Mouse (Mus musculus) ovary, postnatal 36 days (tissue): ENCODE measurements at regions not wholly inside any gene's neighbourhood (a gene's known extent, or its start where the extent isn't known, plus 50 kb on each side); places are given as distances from the start of the nearest gene placed in this dataset.

ENCODE experiments used
- DNase-seq: peaks from one replicate; pipeline ENCODE4 v3.0.0; 2022; ENCODE audit warnings: low spot score, mixed read lengths

DNA sequence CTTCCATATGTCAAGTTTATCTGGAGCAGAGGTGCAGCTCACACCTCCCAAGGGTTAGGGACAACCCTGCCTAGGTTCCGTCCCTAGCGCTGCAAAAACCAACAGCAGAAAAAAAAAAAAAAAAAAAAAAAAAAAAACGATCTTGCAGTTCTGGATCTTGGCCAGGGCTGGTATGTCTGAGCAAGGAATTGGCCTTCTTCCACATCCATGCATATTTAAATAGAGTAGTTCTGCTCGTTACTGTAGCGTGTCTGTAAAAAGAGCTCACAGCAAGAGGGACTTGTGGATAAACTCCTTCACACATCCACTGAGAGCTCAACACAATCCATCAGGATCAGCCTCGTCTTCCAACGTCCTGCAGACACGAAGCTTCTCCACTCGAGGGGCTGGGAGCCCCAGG lies 639.4 kb upstream of the Adam5 start:
- DNase-seq = no peak

DNA sequence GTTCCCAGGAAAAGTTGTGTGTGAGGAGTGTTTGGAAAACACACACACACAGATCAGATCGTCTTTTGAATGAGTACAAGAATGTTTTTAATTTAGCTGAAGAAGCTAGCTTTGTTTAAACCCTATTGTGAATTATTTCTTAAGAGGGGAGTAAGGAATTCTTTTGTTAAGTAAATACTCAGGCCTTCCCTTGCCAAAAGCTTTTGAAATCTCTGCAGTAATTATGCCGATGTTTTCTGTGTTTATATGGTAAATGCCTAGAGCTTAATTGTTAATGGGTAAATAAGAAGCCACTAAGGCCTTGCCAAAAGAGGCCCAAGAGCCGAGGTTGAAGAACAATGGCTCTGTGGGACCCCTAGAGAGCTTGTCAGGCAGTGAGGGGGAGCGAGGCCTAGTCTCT lies 638.3 kb upstream of the Adam5 start:
- no peak for DNase-seq

DNA sequence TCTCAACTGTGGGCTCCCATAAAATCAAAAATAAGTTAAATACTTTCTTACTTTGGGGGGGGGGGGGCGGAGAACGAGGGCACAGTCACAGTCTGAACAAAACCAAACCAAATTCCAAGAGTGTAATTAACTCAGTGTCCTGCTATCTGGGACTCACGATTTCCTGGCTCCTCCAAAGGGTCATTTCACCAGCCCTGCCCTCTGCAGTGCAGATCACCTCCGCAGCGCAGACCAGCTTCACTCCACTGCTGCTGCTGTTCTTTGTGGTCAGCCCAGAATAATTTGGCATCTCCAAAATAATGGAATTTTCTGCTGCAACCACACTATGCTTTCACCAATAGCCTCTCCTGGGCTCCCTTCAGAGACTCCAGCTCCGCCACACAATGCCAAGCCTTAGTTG lies 631.5 kb upstream of the Adam5 start:
- no peak for DNase-seq

DNA sequence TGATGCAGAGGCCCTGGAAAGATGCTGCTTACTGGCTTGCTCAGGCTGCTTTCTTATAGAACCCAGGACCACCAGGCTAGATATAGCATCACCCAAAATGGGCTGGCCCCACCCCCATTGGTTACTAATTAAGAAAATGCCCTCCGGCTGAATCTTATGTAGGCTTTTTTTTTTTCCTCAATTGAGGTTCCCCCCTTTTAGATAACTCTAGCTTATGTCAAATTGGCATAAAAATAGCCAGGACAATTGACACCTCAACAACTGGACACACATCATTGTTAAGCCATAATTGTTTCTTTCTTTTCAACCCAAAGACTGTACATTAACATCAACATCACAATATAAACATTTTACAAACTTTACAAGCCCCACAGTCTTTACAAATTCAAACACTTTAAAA lies 630.8 kb upstream of the Adam5 start:
- no peak for DNase-seq

DNA sequence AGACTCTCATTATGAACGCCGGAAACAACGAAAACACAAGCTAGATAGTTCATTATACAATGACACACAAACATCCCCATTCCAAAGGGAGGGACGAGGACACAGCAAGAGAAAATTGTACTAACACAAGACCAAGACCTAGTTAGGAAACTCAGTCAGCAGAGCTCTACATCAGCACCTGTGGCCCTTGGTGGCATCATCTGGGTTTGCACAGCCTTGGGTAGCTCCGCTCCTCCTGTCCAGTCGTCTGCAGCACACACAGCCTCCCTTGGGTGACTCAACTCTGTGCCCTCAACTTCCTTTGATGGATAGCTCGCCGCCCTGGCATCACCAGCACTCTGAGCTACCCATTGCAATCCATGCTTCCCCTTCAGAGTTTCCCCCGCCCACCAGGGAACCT lies 629.7 kb upstream of the Adam5 start:
- no peak for DNase-seq

DNA sequence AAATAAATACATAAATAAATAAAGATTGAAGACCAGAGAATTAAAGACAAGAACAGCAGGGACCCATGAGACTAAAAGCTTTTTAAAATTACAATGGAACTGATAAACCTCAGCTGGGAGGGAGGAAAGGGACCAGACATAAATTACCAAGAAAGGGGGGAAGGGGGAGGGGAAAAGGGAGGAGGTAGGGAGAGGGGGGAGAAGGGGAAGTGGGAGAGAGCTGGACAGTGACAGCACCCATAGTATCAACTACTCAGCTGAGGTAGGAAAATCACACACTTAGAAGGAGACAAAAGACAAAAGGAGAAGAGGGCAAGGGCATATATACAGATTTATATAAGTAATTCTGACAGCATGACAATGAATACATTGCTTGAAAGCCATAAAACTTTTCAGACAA lies 626.4 kb upstream of the Adam5 start:
- no peak for DNase-seq

DNA sequence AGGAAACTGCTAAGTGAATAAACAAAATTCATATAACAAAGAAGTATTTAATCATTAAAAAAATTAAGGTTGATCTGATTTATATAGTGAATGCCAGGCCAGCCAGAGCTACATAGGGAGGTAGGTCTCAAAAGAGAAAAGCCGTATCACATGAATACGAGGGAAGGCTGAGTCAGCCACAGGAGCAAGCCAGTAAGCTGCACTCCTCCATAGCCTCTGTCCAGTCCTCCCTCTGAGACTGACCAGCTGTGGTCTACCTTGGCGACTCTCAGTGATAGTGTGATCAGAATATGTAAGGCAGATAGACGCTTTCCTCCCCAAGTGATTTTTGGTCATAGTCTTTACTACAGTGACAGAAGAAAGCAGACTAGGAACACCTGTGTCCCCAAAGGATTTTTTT lies 625.4 kb upstream of the Adam5 start:
- no peak for DNase-seq

DNA sequence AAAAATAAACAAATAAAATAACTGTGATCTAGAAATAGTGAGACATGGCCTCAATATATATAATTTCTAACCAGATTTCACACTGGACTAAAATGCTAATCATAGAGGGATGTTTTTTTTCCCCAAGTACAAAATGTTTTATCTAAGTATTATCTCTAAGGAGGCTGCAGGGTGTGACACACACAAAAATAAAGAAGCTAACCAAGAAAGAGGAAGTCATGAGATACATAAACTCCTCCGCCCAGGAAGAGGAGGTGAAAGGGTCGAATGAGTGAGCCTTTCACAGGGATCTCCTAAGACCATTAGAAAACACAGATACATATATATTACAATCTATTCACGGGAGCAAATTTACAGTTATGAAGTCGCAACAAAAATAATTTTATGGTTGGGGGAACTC lies 623.7 kb upstream of the Adam5 start:
- DNase-seq = no peak

DNA sequence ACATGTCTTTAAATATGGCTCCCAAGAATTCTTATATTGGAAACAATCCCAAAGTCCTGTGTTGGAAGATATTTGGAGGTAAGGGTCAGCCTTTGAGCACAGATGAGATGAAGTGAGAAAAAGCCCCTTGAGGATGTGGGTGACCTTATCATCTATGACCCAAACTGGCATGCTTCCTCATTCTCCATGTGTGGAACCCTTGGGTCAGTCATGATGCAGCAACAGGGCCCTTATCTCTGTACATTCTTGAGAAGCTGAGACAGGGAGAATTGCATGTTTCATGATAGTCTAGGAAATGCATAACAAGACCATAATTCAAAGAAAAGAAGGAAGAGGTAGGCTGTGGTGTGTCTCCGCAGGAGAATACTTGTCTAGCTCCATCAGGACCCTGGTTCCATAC lies 621.8 kb upstream of the Adam5 start:
- no peak for DNase-seq

DNA sequence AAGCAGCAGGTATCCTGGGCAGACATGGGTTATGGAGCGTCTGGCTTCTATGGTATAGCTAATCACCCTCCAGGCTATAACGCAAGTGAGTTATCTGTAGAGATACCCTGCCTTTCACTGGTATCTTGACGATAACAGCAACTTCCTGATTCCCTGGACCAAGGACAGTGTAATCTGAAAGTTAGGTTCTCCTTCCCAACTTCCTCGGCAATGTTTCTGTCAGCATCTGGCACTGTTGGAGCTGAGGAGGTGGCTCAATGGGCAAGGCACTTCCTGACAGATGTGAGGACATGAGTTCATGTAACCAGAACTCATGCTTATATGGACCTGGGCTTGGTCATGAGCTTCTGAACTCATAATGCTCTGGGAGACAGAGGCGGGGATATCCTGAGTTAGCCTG lies 620.9 kb upstream of the Adam5 start:
- DNase-seq = no peak

DNA sequence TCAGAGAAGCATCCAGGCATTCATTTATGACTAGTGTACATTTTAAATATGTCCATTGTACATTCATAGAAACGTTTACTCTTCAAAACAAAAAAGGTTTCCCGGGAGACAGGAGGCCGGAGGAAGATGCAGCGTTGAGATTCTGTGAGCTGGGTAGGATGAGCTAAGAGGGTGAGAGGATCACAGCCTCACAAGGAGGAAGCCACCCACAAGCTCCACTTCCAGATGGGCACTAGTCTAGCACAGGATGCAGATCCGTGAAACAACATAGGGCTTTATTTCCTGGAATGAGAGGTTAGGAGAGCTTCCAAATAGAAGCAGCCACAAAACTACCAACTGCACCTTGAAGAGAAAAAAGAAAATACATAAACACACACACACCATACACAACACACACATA lies 619.4 kb upstream of the Adam5 start:
- no peak for DNase-seq

DNA sequence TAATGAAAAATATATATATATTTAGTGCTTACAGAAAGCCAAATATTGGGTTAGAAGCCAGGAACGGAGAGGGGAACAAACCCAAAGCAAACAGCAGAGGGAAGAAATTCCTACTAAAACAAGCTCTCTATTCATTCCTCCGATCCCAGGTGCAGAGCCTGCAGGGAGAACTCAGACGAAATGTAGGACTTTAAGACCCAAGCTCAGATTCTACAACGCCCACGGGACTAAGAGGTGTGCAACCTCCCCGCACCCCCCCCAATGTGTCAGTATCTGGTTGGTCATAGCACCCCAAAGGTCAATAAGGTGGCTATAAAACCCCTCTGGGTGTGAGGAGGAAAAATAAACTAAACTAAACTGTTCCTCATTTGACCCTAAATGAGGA lies 616.9 kb upstream of the Adam5 start:
- DNase-seq = no peak

DNA sequence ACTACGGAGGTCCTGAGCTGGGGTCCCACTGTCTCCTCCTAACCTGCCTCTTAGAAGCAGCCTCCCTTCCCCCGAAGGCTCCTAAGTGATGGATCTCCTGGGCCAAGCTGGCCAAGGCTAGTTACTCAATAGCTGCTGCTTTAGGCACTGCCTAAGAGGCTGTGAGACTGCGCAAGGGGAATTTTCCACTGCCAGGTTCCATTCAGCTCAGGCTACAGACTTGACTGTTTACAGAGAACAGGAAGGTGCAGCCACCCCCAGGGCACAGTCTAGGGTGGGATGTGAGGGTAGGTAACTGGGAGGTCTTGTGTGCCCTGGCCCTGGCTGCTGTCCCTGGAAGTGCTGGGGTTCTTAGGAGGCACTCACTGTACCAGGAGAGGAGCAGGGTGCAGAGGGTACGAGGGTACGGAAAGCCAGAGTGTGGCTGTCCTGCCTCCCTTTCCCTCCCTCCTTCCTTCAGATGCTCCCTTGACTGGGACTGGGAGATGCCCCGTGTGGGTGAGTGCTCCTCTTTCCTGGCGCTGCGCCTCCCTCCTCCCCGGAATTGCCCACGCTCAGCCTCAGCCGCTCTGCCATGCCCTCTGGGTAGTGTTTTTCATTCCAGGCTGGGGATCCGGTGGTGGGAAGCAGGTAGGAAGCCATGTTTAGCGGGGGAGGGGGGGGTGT lies 616.4 kb upstream of the Adam5 start:
- DNase-seq = peak; percentile 21

DNA sequence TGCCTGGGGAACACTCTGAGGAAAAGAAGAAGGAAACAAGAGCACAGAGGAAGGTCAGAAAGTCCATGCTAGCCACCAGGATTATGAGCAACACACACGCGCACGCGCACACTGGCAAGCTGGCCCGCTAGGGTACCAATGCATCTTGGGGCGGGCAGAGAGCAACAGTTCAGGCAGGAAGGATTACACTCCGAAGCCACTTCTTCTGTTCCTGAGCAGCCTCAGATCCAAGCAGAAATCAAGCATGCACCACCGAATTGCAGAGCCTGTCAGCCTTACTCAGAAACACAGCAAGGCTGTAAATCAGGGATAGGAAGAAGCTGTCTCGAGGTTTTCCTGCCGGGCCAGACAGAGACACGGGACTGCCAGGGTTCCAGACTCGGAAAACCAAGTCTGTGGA lies 615.8 kb upstream of the Adam5 start:
- peak; percentile 18 for DNase-seq

DNA sequence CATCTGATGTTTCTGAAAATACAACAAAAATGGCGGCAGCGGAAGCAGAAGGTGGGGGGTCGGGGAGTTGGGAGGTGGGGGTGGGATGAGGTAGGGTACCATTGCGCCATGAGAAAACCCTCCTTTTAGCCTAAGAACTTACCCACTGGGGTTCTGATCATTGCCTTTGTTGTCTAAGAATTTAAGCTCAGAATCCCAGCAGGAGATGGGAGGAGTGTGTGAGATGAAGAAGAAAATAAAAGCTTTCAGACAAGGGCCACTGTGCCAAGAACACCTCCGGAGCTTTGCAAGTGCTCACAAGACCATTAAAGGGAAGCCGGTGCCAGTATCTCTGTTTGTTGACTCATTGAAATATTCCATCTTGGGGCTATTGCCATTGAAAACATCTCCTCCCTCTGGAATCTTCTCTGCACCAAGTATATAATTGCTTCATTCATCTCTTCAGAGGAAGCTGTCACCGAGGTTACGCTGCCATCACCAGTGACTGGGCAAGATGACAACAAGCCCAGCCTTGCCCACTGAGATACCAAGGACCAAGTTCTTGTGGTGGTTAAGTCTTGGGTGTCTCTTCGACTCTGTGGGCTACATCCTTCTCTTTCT lies 614.0 kb upstream of the Adam5 start:
- DNase-seq = no peak

DNA sequence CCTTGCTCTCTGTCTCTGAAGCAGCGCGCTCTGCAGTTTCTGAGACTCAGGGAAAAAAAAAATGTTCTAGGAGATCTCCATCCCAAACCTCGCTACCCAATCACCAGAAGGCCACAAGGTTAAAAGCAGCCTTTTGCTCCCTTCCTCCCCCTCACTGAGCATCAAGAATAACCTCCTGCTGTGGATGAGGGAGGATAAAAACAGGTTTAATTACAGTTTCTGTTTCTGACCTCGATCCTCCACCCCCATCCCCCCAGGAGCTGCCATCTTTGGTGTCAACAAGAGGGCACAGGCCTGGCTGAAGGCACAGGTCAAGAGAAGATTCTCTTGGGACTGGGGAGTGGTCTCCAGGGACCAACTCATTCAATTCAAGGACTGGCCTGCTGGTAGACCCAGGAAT lies 613.0 kb upstream of the Adam5 start:
- DNase-seq = no peak

DNA sequence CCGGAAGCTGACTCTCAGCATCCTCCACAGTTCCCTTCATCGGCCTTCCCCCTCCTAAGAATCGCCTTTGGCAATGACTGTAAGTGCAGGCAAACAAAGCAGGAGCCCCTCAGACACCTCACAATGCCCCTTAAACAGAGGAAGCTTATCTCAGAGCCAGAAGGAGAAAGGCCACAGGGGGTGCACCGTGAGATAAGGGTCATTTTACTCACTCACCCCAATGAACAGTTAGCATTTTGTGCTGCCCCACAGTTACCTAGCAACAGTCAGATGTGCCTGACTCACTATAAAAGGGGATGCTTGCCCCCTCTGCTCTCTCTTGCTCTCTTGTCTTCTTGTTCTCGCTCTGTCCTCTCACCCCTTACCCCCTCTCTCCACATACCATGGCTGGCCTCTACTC lies 606.4 kb upstream of the Adam5 start:
- no peak for DNase-seq

DNA sequence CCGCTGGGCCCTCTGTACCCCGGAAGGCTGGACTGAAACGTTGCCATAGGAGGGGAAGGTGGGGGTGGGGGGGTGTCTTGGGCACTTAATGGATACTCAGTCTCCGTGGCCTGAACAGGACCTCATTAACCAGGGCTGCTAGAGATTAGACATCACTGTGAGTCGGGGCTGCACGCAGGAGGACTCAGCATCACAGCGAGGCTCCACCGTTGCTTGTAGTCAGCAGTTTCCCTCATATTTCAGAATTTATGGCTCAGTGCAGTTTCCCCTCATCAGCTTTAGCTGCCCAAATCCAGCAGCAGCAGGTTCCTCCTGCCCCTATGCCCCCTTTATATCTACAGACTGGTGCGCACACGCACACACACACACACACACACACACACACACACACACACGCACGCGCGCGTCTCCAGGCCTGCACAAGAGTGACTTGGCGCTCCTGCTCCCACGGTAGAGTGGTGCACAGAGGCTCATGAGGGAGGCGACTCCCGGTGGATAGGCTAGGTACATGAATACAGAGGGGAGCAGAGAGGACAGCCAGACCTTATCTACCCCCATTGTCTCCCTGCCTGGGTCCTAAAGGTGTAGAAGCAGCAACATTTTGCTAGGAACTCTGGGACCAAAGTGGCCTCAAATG lies 605.8 kb upstream of the Adam5 start:
- DNase-seq = no peak

DNA sequence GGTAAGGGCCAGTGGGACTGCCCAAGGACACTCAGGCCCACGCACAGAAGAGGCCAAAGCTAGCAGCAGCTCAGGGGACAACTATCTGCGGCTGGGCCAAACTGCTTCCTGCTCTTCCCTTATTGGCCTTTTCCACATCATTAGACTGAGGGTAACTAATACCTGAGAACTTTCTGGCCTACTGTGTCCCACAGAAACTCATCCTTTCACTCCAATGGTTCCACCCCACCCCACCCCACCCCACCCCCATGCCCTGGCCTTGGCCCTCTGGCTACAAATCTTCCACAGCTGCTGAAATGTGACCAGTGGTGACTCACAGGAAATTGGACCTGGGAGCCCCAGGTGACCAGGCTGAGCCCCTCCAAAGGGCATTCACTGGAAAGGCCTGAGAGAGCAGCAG lies 604.6 kb upstream of the Adam5 start:
- DNase-seq = no peak

DNA sequence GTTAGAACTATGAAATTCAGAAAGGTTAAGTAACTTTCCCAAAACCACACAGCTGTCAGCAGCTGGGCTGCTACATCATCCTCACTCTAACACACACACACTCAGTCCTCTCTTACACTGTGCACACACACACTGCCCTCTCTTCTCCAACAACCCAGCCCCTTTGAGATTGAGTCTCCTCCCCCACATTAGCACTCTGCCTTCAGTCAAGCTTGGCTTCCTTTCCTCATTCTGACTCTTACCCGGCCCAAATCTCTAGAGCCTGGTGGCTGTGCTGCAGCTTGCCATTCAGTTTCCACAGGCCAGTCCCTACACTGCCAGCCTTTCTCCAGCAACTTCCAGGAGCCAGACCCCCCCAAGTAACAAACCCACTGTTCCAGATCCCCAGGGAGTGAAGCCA lies 602.0 kb upstream of the Adam5 start:
- no peak for DNase-seq

DNA sequence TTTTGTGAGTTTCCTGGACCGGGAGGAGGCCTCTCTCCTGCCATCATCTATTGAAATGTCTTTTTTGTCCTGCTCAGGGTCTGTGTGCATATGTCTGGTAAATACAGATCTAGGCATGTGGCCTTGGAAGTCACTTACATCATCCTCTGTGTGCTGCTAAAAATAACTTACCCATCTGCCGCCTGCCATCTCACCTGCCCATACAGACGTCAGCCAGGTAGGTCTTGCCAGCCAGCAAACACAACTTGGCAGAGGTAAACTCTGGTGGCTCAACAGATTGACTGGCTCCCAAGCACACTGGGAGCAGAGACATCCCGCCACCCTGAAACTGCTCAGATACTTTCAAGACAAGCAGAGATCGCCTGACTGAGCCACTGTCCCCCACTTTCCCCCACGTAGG lies 597.3 kb upstream of the Adam5 start:
- no peak for DNase-seq

DNA sequence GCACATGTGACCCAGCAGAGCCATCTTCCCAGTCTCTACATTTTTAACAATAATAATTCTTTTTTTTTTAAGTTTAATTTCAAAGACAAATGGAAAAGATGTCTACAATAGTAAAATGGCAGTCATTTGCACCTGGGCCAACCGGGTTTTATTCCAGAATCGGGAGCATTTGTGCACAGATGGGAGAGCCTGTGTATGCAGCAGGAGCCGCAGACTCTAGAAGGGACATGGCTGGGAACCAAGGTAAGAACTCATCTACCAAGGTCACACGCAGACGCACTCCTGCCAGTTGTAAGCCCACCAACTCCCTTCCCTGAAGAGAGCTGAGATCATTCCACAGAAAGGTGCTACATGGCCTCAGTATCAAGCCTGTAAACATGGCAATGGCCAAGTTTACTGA lies 586.4 kb upstream of the Adam5 start:
- no peak for DNase-seq

DNA sequence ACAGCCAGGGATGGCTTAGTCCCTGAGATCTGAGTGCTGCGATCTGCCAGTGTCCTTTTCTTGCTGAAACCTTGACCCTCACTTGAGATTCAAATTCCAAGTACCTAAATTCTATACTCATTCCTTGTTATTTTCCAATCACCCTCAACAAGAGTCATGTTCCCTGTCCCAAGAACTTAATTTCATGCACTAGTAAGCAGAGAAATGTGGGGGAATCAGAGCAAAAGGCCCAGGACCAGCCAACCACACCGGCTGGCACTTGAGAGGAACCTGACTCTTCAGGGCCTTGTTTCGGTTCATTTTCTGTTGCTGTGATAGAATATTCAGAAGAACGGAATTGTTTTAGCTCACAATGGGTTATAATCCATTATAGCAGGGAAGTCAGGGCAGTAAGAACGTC lies 583.7 kb upstream of the Adam5 start:
- DNase-seq = no peak

DNA sequence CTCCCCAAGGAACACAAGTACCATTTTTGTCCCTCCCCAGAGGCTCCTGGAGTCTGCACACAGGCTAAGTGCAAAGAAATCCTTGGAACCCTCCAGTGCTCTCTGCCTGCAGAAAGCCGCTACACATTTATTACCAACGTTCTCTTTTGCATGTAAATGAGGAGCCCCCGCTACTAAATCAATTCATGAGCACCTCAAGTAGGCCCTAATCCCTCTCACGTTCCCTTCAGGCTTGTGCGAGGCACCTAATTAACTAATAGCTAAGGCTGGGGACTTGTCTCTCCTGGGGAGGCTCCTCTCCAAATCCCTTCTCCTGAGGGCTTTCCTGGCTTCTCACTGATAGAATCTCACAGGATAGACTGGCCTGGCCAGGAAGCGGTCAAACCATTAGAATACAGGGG lies 568.6 kb upstream of the Adam5 start:
- no peak for DNase-seq
